Mouse (Mus musculus): ENCODE data around the gene Pgm2l1.
"Not testable (repeated sequence)": the region's sequence is repeated elsewhere in the genome, so short reads cannot be mapped to it uniquely, and the experiment has no call there.

Pgm2l1 gene

GRCm38 (mm10) chr7:100230646-100231045, 3.5 kb downstream of the Pgm2l1 start:
- no peak for DNase-seq

- DNase-seq: no peak
These were observed 4.5 kb downstream of the Pgm2l1 start for GRCm38 (mm10) chr7:100231661-100232060.

- no peak for DNase-seq
These were observed 6.5 kb downstream of the Pgm2l1 start for GRCm38 (mm10) chr7:100233681-100234080.

- DNase-seq: peak; percentile 52 to 76
These were observed 7.2 kb downstream of the Pgm2l1 start for GRCm38 (mm10) chr7:100234264-100234885.

- no peak for DNase-seq
These were observed 11.1 kb downstream of the Pgm2l1 start for GRCm38 (mm10) chr7:100238271-100238670.

- DNase-seq: no peak
These were observed 13.4 kb downstream of the Pgm2l1 start for GRCm38 (mm10) chr7:100240601-100241000.

GRCm38 (mm10) chr7:100243007-100243406, 15.8 kb downstream of the Pgm2l1 start:
- DNase-seq: no peak

- no peak for DNase-seq
These were observed 17.0 kb downstream of the Pgm2l1 start for GRCm38 (mm10) chr7:100244225-100244624.

- DNase-seq: no peak
These were observed 18.0 kb downstream of the Pgm2l1 start for GRCm38 (mm10) chr7:100245176-100245575.

GRCm38 (mm10) chr7:100250667-100251066, 23.5 kb downstream of the Pgm2l1 start:
- DNase-seq: no peak

- DNase-seq: no peak
These were observed 35.2 kb downstream of the Pgm2l1 start for GRCm38 (mm10) chr7:100262350-100262749.

- not testable (repeated sequence) for DNase-seq
These were observed 37.7 kb downstream of the Pgm2l1 start for GRCm38 (mm10) chr7:100264934-100265333.

GRCm38 (mm10) chr7:100272369-100272768, 45.2 kb downstream of the Pgm2l1 start:
- no peak for DNase-seq

GRCm38 (mm10) chr7:100274507-100274906, 47.3 kb downstream of the Pgm2l1 start:
- no peak for DNase-seq

- DNase-seq: peak in 1 of 2 experiments; percentile 51
These were observed 49.2 kb downstream of the Pgm2l1 start for GRCm38 (mm10) chr7:100276397-100276796.

- DNase-seq: peak; percentile 41 to 50
These were observed 52.6 kb downstream of the Pgm2l1 start for GRCm38 (mm10) chr7:100279803-100280202.

GRCm38 (mm10) chr7:100281596-100281995, 54.4 kb downstream of the Pgm2l1 start:
- no peak for DNase-seq

- no peak for DNase-seq
These were observed 56.1 kb downstream of the Pgm2l1 start for GRCm38 (mm10) chr7:100283298-100283697.

GRCm38 (mm10) chr7:100285383-100285782, 58.2 kb downstream of the Pgm2l1 start, which contains the start of gene P4ha3:
Gene P4ha3, plus strand, starts transcription at chr7:100285520.
- DNase-seq: peak in 1 of 2 experiments; percentile 31

- peak; percentile 31 to 72 for DNase-seq
These were observed 60.8 kb downstream of the Pgm2l1 start for GRCm38 (mm10) chr7:100287748-100288578.

GRCm38 (mm10) chr7:100288622-100289021, 61.4 kb downstream of the Pgm2l1 start:
- DNase-seq: no peak

GRCm38 (mm10) chr7:100293546-100293945, 66.4 kb downstream of the Pgm2l1 start:
- DNase-seq: no peak

GRCm38 (mm10) chr7:100295745-100296144, 68.6 kb downstream of the Pgm2l1 start:
- DNase-seq: no peak

GRCm38 (mm10) chr7:100296699-100297098, 69.5 kb downstream of the Pgm2l1 start:
- no peak for DNase-seq
